Mouse (Mus musculus) thymus, adult 2 months (tissue): ENCODE results near the gene Atoh8.

Source experiments
- CTCF ChIP-seq: fragments of 200-500 bp; IDR thresholded peaks from 2 replicates; pipeline ENCODE4 v1.5.1; 2012; ENCODE audit warnings: mild to moderate bottlenecking, control low read depth, low read length, moderate library complexity, borderline replicate concordance; ENCODE audit not compliant: control insufficient read depth, poor library complexity, insufficient read depth; ENCODE audit errors: extremely low read depth
- POLR2A ChIP-seq: fragments of 200-500 bp; IDR thresholded peaks from 2 replicates; pipeline ENCODE4 v1.6.1; 2012; ENCODE audit warnings: mild to moderate bottlenecking, low read length, control low read depth, moderate library complexity; ENCODE audit not compliant: control insufficient read depth, poor library complexity, insufficient read depth; ENCODE audit errors: extremely low read depth

DNA sequence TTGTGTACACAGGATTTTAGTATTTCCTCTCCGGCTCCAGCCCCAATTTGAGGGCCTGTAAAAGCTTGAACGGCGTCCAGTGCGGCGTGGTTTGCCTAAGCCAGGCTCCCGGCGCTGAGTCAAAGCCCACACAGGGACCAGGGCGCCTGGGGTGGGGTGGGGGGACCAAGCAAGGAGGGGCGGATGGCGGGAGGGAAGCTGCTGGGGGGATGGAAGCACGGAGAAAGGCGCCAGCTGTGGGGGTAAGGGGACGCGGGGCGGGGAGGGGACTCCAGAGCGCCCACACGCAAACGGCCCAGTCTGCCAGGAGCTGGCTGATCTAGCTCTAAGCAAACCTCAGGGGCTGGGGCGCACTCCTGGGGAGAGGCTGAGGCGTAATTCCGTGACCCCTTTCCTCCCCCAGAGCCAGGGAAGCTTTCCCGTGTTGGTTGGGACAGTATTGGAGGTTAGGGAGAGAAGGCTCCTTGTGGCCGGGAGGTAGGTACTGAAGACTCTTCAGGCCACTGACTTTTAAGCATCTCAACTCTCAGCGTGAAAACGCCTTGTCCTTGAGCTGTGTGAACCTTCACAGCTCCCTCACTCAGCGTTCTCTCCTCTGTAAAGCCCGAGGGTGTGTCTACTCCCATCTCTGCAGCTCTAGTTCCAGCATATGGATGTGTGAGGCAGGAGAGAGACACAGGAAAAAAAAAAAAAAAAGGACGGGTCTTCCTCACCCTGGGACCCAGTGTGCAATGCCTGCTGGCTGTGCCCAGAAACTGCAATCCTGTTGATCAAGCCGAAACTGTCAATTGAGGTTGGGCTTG lies 46.1 kb downstream of the Atoh8 start:
- TF ChIP-seq CTCF (no peak), POLR2A (no peak)
